Mouse (Mus musculus) ovary, adult 2 months (tissue): ENCODE results near the gene Pdcd2l. TPM values are rescaled to one million over a fixed set of nuclear protein-coding genes. Genes with fewer than 3 reads are reported as not detected.

Experiments
- polyA plus RNA-seq: library from polyadenylated mRNA; depleted of rRNA; stranded (reverse); fragments of >200 nt; gene quantifications from 2 replicates; pipeline ENCODE4 v1.2.3, GENCODE M21; 2012; rRNA removed

Gene Pdcd2l
- polyA plus RNA-seq: 40.2 and 44.5 TPM in 2 replicates

DNA sequence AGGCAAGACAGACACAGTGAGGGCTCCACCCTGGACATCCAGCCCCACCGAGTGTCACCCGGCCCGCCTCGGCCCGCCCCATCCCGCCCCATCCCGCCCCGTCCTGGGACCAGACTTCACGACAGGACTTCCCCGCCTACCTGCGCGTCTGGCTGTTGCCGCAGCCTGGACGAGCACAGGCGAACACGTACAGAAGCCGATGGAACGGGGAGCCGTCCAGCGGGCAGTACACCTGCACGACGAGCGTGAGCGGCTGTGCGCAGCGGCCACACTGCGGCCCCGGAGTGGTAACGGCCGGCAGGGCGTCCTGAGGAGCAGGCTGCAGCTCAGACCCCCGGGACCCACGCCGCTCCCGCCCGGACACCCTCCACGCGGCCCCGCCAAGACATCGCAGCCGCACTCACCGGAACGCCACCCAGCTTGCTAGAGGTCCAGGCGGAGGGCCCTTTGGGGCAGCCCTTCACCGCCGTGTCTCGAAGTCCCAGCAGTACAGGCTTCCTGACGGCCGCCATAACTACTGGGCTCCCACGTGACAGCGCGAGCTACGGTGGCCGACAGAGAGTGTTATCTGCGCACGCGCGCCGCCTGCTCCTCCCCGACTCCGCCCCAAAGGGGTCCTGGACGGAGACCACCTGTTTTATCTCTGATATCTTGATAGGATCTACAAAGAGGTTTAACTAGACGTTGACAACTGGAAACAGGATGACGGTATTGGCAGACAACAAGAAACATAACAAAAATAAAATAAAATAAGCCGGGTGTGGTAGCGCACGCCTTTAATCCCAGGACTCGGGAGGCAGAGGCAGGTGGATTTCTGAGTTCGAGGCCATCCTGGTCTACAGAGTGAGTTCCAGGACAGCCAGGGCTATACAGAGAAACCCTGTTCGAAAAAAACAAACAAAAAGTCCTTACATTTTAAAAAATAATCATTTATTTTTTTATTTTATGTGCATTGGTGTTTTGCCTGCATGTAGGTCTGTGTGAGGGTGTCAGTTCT is at the start of gene Pdcd2l:
Pdcd2l (minus strand) TSS at position 530 of the 997 bp plus-strand sequence.

DNA sequence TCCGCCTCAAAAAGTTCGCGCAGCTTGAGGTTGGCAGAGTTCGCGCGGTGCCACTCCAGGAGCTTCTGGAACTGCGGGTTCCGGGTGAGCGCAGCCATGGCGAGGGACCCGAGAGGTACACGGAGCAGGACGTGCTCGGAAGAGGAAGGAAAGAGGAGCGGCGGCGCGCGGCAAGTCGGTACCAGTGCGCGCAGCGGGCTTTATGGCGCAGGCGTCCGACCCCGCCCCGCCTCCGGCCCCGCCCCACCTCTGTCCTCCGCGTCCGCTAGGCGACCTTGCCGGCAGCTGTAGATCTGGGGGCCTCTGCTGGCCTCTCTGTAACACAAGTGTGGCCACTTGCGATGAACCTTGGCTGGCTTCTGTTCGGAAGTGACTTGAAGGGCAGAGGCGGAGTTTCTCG is 33.7 kb upstream of the Pdcd2l start, which contains the start of gene Gpi1:
Gpi1 (minus strand) TSS at position 221 of the 400 bp plus-strand sequence.

DNA sequence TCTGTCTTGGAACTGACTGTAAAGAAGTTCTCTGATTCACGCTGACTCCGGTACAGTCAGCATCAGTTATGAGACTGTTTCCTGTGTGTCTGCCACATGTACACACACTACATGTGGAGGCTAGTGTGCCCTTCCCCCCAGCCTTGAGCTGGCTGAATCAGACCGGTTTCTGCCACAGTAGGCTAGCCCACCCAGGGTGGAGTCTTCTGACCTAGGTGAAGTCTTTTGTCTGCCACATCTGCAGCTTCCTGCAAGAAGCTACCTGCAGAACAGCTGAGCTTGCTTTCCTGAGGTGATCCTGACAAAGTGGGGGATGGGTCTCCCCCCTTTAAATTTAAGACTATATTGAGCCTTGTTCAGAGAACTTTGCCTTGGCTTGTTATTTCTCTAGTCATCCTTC is 27.0 kb downstream of the Pdcd2l start, which contains the start of gene Uba2:
Uba2 (minus strand) TSS at position 146 of the 400 bp plus-strand sequence.

Other genes starting within 250 kb of the Pdcd2l start
- not detected in 2 replicates for gene Scgb2b27, start 182.7 kb downstream of the Pdcd2l start, polyA plus RNA-seq
- not detected in 2 replicates for gene Scgb1b27, start 175.2 kb downstream of the Pdcd2l start, polyA plus RNA-seq
- not detected in 2 replicates for gene Scgb1b30, start 101.2 kb downstream of the Pdcd2l start, polyA plus RNA-seq
- 56.3 and 68.9 TPM in 2 replicates for gene Wtip, start 63.4 kb downstream of the Pdcd2l start, polyA plus RNA-seq
- gene Uba2, start 27.1 kb downstream of the Pdcd2l start, polyA plus RNA-seq: 38.0 and 39.3 TPM in 2 replicates
- 304 and 366 TPM in 2 replicates for gene Gpi1, start 33.7 kb upstream of the Pdcd2l start, polyA plus RNA-seq
- gene Gm6096, start 54.4 kb upstream of the Pdcd2l start, polyA plus RNA-seq: not detected in 2 replicates
- gene 4931406P16Rik, start 116.9 kb upstream of the Pdcd2l start, polyA plus RNA-seq: 54.4 and 60.0 TPM in 2 replicates
- gene Lsm14a, start 196.7 kb upstream of the Pdcd2l start, polyA plus RNA-seq: 32.9 and 57.2 TPM in 2 replicates